Mouse (Mus musculus) kidney, embryonic 14.5 days (tissue): ENCODE data around the gene Sctr. TPM values are rescaled to one million over a fixed set of nuclear protein-coding genes. Genes with fewer than 3 reads are reported as not detected.

Experiments
- ATAC-seq: fragments of 200-750 bp; cut with Nextera tagmentation; 2 replicates; pipeline ENCODE4 v1.8.0; 2017; ENCODE audit warnings: moderate number of reproducible peaks, mild to moderate bottlenecking, moderate TSS enrichment, moderate library complexity; ENCODE audit not compliant: low FRiP score, low TSS enrichment
- H3K27ac ChIP-seq: fragments of 300-500 bp; sonication (generic); 2 replicates; pipeline ENCODE4 v1.5.1; 2014; ENCODE audit warnings: low read depth, mild to moderate bottlenecking, low read length, moderate library complexity, mixed read lengths
- H3K27me3 ChIP-seq: fragments of 300-500 bp; sonication (generic); 2 replicates; pipeline ENCODE4 v1.6.1; 2014; ENCODE audit warnings: mild to moderate bottlenecking, low read length; ENCODE audit not compliant: control insufficient read depth, insufficient read depth
- H3K36me3 ChIP-seq: fragments of 300-500 bp; sonication (generic); 2 replicates; pipeline ENCODE4 v1.6.1; 2014; ENCODE audit warnings: low read length, mixed read lengths; ENCODE audit not compliant: control insufficient read depth, insufficient read depth
- H3K4me1 ChIP-seq: fragments of 300-500 bp; sonication (generic); 2 replicates; pipeline ENCODE4 v1.6.1; 2014; ENCODE audit warnings: low read length, mixed read lengths; ENCODE audit not compliant: control insufficient read depth, insufficient read depth
- H3K4me2 ChIP-seq: fragments of 300-500 bp; sonication (generic); replicated peaks from 2 replicates; pipeline ENCODE4 v1.6.1; 2014; ENCODE audit warnings: low read depth, mild to moderate bottlenecking, low read length
- H3K4me3 ChIP-seq: fragments of 300-500 bp; sonication (generic); 2 replicates; pipeline ENCODE4 v1.5.1; 2014; ENCODE audit warnings: mild to moderate bottlenecking, low read length
- H3K9ac ChIP-seq: fragments of 300-500 bp; sonication (generic); 2 replicates; pipeline ENCODE4 v1.6.1; 2014; ENCODE audit warnings: low read depth, mild to moderate bottlenecking, low read length, moderate library complexity
- H3K9me3 ChIP-seq: fragments of 300-500 bp; sonication (generic); 2 replicates; pipeline ENCODE4 v1.6.1; 2016; ENCODE audit warnings: low read length; ENCODE audit not compliant: control insufficient read depth
- WGBS: fragments of 180-500 bp; shearing (Covaris S2); extraction: QIAGEN DNeasy Blood & Tissue Kit; methylation state at CpG from one replicate; pipeline ENCODE4 v1.1.7; 2014; 5-methylcytosine and 5-hydroxymethylcytosine counted together
- polyA plus RNA-seq: library from polyadenylated mRNA; unstranded; fragments of >200 nt; fragmentation: Nextera tagmentation; extraction: Ambion mirVana; gene quantifications from 2 replicates; pipeline ENCODE4 v1.2.1, GENCODE M21; 2014

The Sctr gene
- polyA plus RNA-seq, 1 experiment from 2014 or later: 0.34 TPM

DNA sequence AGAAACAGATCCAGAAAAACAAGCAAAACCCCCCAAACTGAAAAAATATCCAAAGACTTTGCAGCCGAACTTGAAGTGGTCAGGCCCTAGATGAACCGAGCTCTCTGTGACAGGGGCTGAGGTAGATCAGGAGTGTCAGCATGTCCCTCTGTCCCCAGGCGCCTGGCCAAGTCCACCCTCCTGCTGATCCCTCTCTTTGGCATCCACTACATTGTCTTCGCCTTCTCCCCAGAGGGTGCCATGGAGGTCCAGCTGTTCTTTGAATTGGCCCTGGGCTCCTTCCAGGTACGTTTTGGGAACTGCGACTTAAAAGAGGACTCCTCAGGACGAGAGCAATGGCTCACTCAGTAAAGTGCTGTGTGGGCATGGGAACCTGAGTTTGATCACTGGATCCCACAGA, 49.5 kb downstream of the Sctr start:
- ATAC-seq: no peak
- H3K27ac ChIP-seq: no peak overlapping the region
- no peak overlapping the region for H3K4me3 ChIP-seq
- peaks cover 13% of the 10 kb centered on the region; the same call in 1 of the 2 replicates for H3K4me1 ChIP-seq
- H3K4me2 ChIP-seq: no peak overlapping the region
- H3K27me3 ChIP-seq: no peaks in the 10 kb centered on the region
- H3K36me3 ChIP-seq: no peaks in the 10 kb centered on the region
- no peak overlapping the region for H3K9ac ChIP-seq
- 80% methylated on average over 7 of the region's 7 CpGs for WGBS
- H3K9me3 ChIP-seq: 0 out of 2 replicates have a peak, but pooled peaks cover 2% of the 10 kb centered on the region

DNA sequence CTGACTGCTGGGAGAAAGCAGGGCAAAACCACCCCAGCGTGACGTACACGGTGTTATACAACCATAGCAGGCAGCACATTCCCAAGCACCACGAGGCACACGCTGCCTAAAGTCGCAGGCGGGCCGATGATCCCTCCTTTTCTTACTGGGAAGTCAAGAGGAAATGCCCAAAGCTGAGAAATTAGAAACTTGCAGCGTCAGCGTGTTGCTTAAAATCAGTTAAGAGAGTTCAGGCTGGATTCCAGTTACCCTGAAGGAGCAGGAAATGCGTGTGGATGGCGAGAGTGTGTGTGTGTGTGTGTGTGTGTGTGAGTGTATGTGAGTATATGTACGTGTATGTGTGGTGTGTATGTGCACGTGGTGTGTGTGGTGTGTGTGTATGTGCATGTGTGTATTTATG, 50.4 kb downstream of the Sctr start:
- Histone ChIP-seq H3K4me2 (no peak overlapping the region), H3K4me3 (no peak overlapping the region), H3K4me1 (peaks cover 13% of the 10 kb centered on the region; the same call in 1 of the 2 replicates), H3K27ac (no peak overlapping the region), H3K9me3 (0 out of 2 replicates have a peak, but pooled peaks cover 2% of the 10 kb centered on the region), H3K9ac (no peak overlapping the region), H3K36me3 (no peaks in the 10 kb centered on the region), H3K27me3 (no peaks in the 10 kb centered on the region)
- 41% methylated on average over 14 of the region's 14 CpGs for WGBS
- ATAC-seq: no peak; the same call in 1 of the 2 replicates

DNA sequence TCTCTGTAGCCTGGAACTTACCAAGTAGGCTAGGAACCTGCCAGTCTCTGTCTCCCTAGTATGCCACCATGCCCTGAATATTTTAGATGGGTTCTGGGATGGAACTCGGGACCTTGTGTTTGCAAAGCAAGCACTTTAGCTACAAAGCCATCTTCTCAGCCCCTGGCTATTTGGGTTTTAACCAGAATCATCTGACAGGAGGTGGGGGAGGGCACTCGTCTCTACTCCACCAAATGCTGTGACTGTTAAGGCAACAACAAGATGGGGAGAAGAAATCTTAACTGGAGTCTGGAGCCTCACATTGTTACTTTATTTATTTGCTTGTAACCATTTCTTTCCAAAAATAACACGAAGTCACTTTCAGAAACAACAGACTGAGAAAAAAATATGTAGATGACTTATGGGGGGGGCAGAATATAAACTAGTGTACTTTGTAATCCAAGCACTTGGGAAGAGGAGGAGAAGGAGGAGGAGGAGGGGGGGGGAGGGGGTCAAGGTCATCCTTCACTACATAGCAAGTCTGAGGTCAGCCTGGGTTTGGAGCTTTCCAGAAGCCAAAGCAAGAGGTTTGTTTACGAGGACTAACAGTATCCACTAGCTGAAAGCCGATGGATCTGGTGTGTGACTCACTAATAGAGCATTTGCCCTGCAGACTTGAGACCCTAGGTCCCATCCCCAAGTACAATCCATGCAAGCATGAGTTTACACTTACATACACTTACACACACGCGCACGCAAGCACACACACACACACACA, 51.2 kb downstream of the Sctr start:
- Histone ChIP-seq H3K4me1 (peaks cover 13% of the 10 kb centered on the region; the same call in 1 of the 2 replicates), H3K4me2 (no peak overlapping the region), H3K36me3 (no peaks in the 10 kb centered on the region), H3K9ac (no peak overlapping the region), H3K9me3 (0 out of 2 replicates have a peak, but pooled peaks cover 2% of the 10 kb centered on the region), H3K27me3 (no peaks in the 10 kb centered on the region), H3K27ac (peak overlapping the region; percentile 12; the same call in 1 of the 2 replicates), H3K4me3 (no peak overlapping the region)
- WGBS: 47% methylated on average over 8 of the region's 8 CpGs
- ATAC-seq: peak; percentile 37; the same call in 1 of the 2 replicates

DNA sequence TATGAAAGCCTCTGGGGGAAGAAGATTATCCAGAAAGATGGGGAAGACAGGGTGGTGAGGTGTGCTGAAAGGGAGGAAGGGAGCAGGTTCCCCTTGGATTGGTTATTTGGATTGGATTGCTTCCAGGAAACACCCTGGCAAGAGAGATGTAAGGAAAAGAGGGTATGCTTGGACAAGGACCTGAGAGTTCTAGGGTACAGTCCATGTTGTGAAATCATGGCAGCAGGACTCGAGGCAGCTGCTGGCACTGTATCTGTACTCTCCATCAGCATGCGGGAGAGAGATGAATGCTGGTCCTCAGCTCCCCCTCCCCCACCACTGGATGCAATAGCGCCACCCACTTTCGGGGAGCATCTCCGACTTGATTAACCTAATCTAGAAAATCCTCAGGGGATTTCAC, 54.0 kb downstream of the Sctr start:
- H3K27me3 ChIP-seq: no peaks in the 10 kb centered on the region
- WGBS: 78% methylated on average over 5 of the region's 5 CpGs
- peaks cover 8% of the 10 kb centered on the region; the same call in 1 of the 2 replicates for H3K4me1 ChIP-seq
- ATAC-seq: no peak
- H3K4me3 ChIP-seq: no peak overlapping the region
- H3K9me3 ChIP-seq: no peaks in the 10 kb centered on the region
- H3K36me3 ChIP-seq: no peaks in the 10 kb centered on the region
- H3K27ac ChIP-seq: no peak overlapping the region
- H3K4me2 ChIP-seq: no peak overlapping the region
- no peak overlapping the region for H3K9ac ChIP-seq

DNA sequence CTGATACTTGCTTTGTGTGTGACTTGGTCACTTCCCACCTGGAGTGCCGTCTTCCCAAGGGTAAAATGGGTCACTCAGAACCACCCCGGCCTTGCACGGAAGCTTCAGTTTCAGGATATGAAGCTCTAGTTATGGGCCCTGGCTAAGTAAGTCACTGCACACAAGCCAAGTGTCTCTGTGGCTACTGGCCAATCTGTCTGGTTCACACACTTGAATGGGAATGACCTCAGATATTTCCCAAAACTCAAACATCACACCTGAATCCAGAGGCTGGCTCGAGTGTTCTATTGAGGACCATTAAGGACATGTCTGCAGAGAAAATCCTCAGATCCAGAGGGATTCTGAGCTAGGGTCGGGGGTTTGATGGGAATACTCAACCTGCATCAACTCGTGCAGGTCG, 55.5 kb downstream of the Sctr start:
- Histone ChIP-seq H3K27me3 (no peaks in the 10 kb centered on the region), H3K36me3 (no peaks in the 10 kb centered on the region), H3K4me3 (no peak overlapping the region), H3K4me1 (peaks cover 3% of the 10 kb centered on the region; the same call in 1 of the 2 replicates), H3K9me3 (no peaks in the 10 kb centered on the region), H3K27ac (no peak overlapping the region), H3K4me2 (no peak overlapping the region), H3K9ac (no peak overlapping the region)
- ATAC-seq: no peak
- WGBS: 88% methylated on average over 7 of the region's 7 CpGs

DNA sequence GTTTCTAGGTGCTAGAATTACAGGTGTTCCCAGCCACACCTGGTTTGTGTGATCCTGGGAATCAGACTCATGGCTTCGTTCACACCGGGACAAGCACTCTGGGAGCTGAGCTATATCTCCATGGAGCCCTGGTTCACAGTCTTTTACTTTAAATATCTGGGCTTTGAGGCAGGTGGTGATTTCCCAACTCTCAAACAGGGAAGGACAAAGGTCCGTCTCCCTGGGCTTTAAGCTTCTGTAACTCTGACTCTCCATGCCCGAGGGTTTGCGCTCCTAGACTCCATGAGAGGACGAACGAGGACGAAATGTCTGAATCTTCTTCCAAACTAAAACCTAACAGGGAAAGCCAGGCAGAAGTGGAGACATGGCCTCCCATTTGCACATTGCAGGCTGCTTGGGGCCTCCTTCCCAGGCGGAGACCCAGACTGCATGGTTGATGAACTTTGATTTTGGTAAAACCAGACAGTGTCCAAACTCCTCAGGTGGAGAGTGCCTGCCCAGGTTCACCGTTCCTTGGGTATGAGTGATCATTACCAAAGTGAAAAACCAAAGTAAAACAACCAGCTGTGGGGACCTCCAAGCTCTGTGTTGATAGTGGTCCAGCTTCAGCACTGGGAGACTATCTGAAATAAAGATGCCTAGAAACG, 57.5 kb downstream of the Sctr start:
- Histone ChIP-seq H3K27ac (no peak overlapping the region), H3K36me3 (no peaks in the 10 kb centered on the region), H3K9ac (no peak overlapping the region), H3K4me2 (no peak overlapping the region), H3K9me3 (no peaks in the 10 kb centered on the region), H3K27me3 (no peaks in the 10 kb centered on the region), H3K4me3 (no peak overlapping the region), H3K4me1 (no peaks in the 10 kb centered on the region)
- no peak for ATAC-seq
- 92% methylated on average over 11 of the region's 11 CpGs for WGBS

DNA sequence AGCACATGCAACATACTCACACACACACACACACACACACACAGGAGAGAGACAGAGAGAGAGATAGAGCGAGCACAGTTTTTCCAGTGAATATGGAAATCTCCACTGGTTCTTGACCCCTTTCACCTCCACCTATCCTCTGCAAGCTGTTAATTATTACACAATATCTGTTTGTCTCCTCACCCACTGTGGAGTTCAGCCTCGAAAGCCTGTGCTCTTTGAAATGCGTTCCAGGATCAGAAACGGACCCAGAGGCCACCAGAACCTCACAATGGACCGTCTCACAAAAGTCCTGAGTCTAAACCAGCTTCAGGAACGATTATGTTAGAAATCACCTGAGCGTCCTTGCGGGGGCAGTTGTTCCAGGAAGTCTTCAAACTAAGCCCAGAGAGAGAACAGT, 59.5 kb downstream of the Sctr start:
- ATAC-seq: no peak
- no peak overlapping the region for H3K4me3 ChIP-seq
- no peaks in the 10 kb centered on the region for H3K9me3 ChIP-seq
- H3K4me2 ChIP-seq: no peak overlapping the region
- H3K9ac ChIP-seq: no peak overlapping the region
- no peaks in the 10 kb centered on the region for H3K36me3 ChIP-seq
- 83% methylated on average over 8 of the region's 8 CpGs for WGBS
- no peak overlapping the region for H3K27ac ChIP-seq
- H3K4me1 ChIP-seq: no peaks in the 10 kb centered on the region
- H3K27me3 ChIP-seq: no peaks in the 10 kb centered on the region

DNA sequence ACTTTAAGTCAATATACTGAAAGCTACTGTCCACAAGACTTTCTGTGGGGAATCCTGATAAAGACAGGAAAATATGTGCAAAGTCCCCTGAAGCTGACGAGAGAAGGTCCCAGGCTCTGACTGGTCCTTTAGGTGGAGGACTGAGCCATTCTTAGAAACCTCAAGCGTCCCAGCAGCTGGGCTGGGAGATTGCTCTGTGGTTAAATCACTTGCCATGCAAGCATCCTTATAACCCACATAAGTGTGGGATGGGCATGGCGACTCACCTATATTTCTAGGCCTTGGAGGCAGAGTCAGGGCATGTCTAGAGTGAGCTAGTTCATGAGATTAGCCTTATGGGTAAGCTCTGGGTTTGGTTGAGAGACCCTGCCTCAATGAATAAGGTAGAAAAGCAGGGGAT, 59.9 kb downstream of the Sctr start:
- 84% methylated on average over 3 of the region's 3 CpGs for WGBS
- no peak for ATAC-seq
- no peaks in the 10 kb centered on the region for H3K9me3 ChIP-seq
- H3K27me3 ChIP-seq: no peaks in the 10 kb centered on the region
- H3K27ac ChIP-seq: no peak overlapping the region
- no peak overlapping the region for H3K4me3 ChIP-seq
- no peaks in the 10 kb centered on the region for H3K36me3 ChIP-seq
- H3K9ac ChIP-seq: no peak overlapping the region
- no peaks in the 10 kb centered on the region for H3K4me1 ChIP-seq
- H3K4me2 ChIP-seq: no peak overlapping the region

DNA sequence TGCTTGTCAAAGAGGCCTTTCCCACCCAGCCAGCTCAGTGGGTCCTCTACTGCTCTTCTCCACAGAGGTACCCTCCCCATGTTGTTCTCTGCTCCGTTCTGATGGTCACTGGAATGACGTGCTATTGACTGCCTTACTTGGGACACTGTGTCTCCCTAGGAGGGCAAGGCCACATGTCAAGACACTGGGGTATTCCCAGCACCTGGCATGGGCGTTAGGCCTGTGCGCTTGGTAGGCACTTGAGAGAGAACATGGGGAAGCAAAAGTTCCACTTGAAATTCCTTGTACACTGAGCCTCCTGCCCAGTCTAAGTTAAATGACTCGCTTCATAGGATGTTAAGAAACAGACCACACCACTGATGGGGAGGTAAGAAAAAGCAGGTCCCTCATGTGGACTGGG, 62.4 kb downstream of the Sctr start:
- H3K4me3 ChIP-seq: no peak overlapping the region
- H3K36me3 ChIP-seq: no peaks in the 10 kb centered on the region
- H3K9me3 ChIP-seq: no peaks in the 10 kb centered on the region
- ATAC-seq: no peak
- no peak overlapping the region for H3K9ac ChIP-seq
- no peak overlapping the region for H3K27ac ChIP-seq
- H3K4me2 ChIP-seq: no peak overlapping the region
- 90% methylated on average over 5 of the region's 5 CpGs for WGBS
- H3K4me1 ChIP-seq: peaks cover 11% of the 10 kb centered on the region
- no peaks in the 10 kb centered on the region for H3K27me3 ChIP-seq
